Mouse (Mus musculus) kidney, adult 2 months (tissue): ENCODE results near the gene Mum1l1.

Experiments used
- CTCF ChIP-seq: fragments of 200-500 bp; conservative IDR thresholded peaks from 2 replicates; pipeline ENCODE4 v1.5.1; 2011; ENCODE audit warnings: low read depth, mild to moderate bottlenecking, control low read depth, low read length, moderate library complexity, mixed read lengths; ENCODE audit not compliant: insufficient read depth, insufficient read length
- POLR2A ChIP-seq: fragments of 200-500 bp; IDR thresholded peaks from one replicate; pipeline ENCODE4 v1.6.1; 2011; ENCODE audit warnings: low read depth, low read length, control low read depth

DNA sequence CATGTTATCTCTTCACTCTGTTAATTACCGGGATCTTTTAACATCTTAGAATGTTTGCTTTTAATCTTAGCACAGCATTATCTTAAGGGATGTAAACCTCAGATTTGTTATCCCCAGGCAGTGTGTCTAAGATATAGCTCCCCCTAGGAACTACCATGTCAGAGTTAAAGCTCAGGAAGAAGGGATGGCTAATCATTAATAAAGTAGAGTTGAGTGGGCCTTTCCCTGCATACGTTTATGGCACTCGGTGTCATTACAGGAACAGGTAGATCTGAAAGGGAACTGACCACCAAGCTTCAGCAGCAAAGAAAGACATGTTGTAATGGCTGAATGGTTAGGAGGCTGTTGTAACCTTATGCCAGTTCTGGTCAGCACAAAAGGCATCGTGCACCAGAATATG, 4.9 kb downstream of the Mum1l1 start:
- TF ChIP-seq CTCF (no peak), POLR2A (no peak)
